Mouse (Mus musculus): ENCODE measurements around the gene Lcn8. TPM values are rescaled to one million over a fixed set of nuclear protein-coding genes. Genes with fewer than 3 reads are reported as not detected.

Gene Lcn8
- polyA plus RNA-seq, 1 experiment from 2014 or later, result not detected

DNA sequence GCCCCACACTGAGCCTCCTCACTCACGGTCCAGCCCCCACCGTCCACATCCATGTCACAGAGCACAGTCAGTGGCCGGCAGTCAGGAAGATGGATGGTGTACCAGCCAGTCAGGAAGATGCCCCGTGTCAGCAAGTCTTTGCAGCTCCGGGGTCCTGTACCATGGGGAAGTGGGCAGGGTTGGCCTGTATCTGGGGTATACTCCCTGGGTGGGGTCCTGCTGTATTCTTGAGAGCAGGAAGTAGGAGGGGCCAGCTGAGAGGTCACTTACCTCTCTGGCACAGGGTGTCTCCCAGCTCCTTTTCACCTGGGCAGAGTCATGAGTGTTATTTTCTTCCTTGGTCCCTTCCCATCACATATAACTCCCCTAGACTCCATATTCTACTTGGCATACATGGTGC is 26.9 kb upstream of the Lcn8 start:
- no peak for ATAC-seq
- no peak overlapping the region for H3K9ac ChIP-seq (ENCODE audit: low read depth, low read length)
- no peaks in the 10 kb centered on the region for H3K9me3 ChIP-seq (ENCODE audit: control insufficient read depth, low read length)
- H3K4me3 ChIP-seq (ENCODE audit: low read length), result no peak overlapping the region
- peaks cover 7% of the 10 kb centered on the region for H3K4me1 ChIP-seq (ENCODE audit: control insufficient read depth, insufficient read depth, low read depth, low read length)
- 47% methylated on average over 5 of the region's 5 CpGs for WGBS
- no peak overlapping the region for H3K4me2 ChIP-seq (ENCODE audit: low read length)
- no peaks in the 10 kb centered on the region for H3K27me3 ChIP-seq (replicated peaks; ENCODE audit: control insufficient read depth, insufficient read depth, low read length)
- H3K36me3 ChIP-seq (ENCODE audit: control insufficient read depth, insufficient read depth, low read length), result no peaks in the 10 kb centered on the region
- H3K27ac ChIP-seq (ENCODE audit: low read depth, low read length), result no peak overlapping the region

DNA sequence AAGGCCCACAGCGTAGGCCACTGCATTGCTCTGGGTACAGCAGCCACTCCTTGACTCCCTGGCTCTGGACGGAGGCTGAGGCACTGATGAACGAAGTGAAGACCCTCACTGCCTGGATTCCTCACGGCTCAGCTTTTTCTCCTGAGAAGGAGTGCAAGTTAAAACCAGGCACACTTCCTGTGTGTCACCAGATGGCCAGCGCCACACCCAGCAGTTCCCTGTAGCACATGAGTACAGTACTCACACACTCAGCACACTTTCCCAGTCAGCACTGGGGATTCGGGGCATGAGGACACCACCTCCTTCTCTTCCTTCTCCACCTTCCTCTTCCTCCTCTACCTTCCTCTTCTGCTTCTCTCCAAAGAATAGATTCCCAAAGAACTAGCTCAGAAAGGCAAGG is 25.1 kb upstream of the Lcn8 start, which contains the start of gene Fcna:
Gene Fcna, minus strand, starts transcription at position 220 of the 400 bp plus-strand sequence.
- Histone ChIP-seq H3K27ac (ENCODE audit: low read depth, low read length) (no peak within 1 kb of the TSS), H3K4me3 (ENCODE audit: low read length) (no peak within 1 kb of the TSS), H3K4me2 (ENCODE audit: low read length) (no peak within 1 kb of the TSS), H3K9ac (ENCODE audit: low read depth, low read length) (no peak within 1 kb of the TSS), H3K27me3 (replicated peaks; ENCODE audit: control insufficient read depth, insufficient read depth, low read length) (no peaks in the 10 kb centered on the region), H3K4me1 (ENCODE audit: control insufficient read depth, insufficient read depth, low read depth, low read length) (no peaks in the 10 kb centered on the region), H3K9me3 (ENCODE audit: control insufficient read depth, low read length) (no peaks in the 10 kb centered on the region), H3K36me3 (ENCODE audit: control insufficient read depth, insufficient read depth, low read length) (no peaks in the 10 kb centered on the region)
- WGBS, result 78% methylated on average over 6 of the region's 6 CpGs
- no peak for ATAC-seq

- no peak for ATAC-seq
- no peaks in the 10 kb centered on the region for H3K9me3 ChIP-seq (ENCODE audit: control insufficient read depth, low read length)
- no peaks in the 10 kb centered on the region for H3K36me3 ChIP-seq (ENCODE audit: control insufficient read depth, insufficient read depth, low read length)
- no peak overlapping the region for H3K27ac ChIP-seq (ENCODE audit: low read depth, low read length)
- H3K9ac ChIP-seq (ENCODE audit: low read depth, low read length), result no peak overlapping the region
- no peaks in the 10 kb centered on the region for H3K27me3 ChIP-seq (replicated peaks; ENCODE audit: control insufficient read depth, insufficient read depth, low read length)
- no peaks in the 10 kb centered on the region for H3K4me1 ChIP-seq (ENCODE audit: control insufficient read depth, insufficient read depth, low read depth, low read length)
- no peak overlapping the region for H3K4me3 ChIP-seq (ENCODE audit: low read length)
- WGBS, result 42% methylated on average over 4 of the region's 4 CpGs
- H3K4me2 ChIP-seq (ENCODE audit: low read length), result no peak overlapping the region
Measured at GRCm38 (mm10) chr2:25628738-25629137, 24.2 kb upstream of the Lcn8 start.

DNA sequence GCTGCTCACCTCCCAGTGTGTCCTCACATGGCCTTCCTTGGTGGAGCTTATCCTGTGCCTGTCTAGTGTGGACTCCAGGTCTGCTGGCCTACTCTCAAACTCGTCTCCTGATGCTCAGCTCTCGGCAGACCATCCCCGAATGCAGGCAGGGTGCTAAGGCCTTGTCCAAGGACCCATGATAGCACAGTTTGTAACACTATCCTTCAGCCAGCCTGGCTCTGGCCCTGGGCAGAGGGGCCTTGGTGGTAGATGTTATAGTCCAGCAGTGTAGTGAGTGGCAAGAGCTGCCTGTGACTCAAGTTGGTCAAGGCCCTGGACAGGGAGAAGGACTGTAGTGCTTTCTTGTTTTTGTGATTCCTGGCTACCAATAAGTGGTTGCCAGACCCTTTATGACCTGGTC is 19.3 kb upstream of the Lcn8 start:
- Histone ChIP-seq H3K4me1 (ENCODE audit: control insufficient read depth, insufficient read depth, low read depth, low read length) (no peaks in the 10 kb centered on the region), H3K36me3 (ENCODE audit: control insufficient read depth, insufficient read depth, low read length) (no peaks in the 10 kb centered on the region), H3K9ac (ENCODE audit: low read depth, low read length) (no peak overlapping the region), H3K9me3 (ENCODE audit: control insufficient read depth, low read length) (no peaks in the 10 kb centered on the region), H3K27ac (ENCODE audit: low read depth, low read length) (no peak overlapping the region), H3K27me3 (replicated peaks; ENCODE audit: control insufficient read depth, insufficient read depth, low read length) (no peaks in the 10 kb centered on the region), H3K4me2 (ENCODE audit: low read length) (no peak overlapping the region), H3K4me3 (ENCODE audit: low read length) (no peak overlapping the region)
- no peak for ATAC-seq
- 86% methylated on average over 3 of the region's 3 CpGs for WGBS

GRCm38 (mm10) chr2:25634046-25634445 is 18.9 kb upstream of the Lcn8 start:
- no peaks in the 10 kb centered on the region for H3K4me1 ChIP-seq (ENCODE audit: control insufficient read depth, insufficient read depth, low read depth, low read length)
- no peak for ATAC-seq
- H3K9ac ChIP-seq (ENCODE audit: low read depth, low read length), result no peak overlapping the region
- H3K27ac ChIP-seq (ENCODE audit: low read depth, low read length), result no peak overlapping the region
- no peaks in the 10 kb centered on the region for H3K36me3 ChIP-seq (ENCODE audit: control insufficient read depth, insufficient read depth, low read length)
- no peaks in the 10 kb centered on the region for H3K9me3 ChIP-seq (ENCODE audit: control insufficient read depth, low read length)
- H3K4me3 ChIP-seq (ENCODE audit: low read length), result no peak overlapping the region
- WGBS, result 43% methylated on average over 1 of the region's 1 CpGs
- H3K27me3 ChIP-seq (replicated peaks; ENCODE audit: control insufficient read depth, insufficient read depth, low read length), result no peaks in the 10 kb centered on the region
- H3K4me2 ChIP-seq (ENCODE audit: low read length), result no peak overlapping the region

GRCm38 (mm10) chr2:25639890-25640289 is 13.0 kb upstream of the Lcn8 start:
- Histone ChIP-seq H3K9me3 (ENCODE audit: control insufficient read depth, low read length) (no peaks in the 10 kb centered on the region), H3K27me3 (replicated peaks; ENCODE audit: control insufficient read depth, insufficient read depth, low read length) (no peaks in the 10 kb centered on the region), H3K9ac (ENCODE audit: low read depth, low read length) (no peak overlapping the region), H3K4me1 (ENCODE audit: control insufficient read depth, insufficient read depth, low read depth, low read length) (no peaks in the 10 kb centered on the region), H3K27ac (ENCODE audit: low read depth, low read length) (no peak overlapping the region), H3K4me3 (ENCODE audit: low read length) (no peak overlapping the region), H3K4me2 (ENCODE audit: low read length) (no peak overlapping the region), H3K36me3 (ENCODE audit: control insufficient read depth, insufficient read depth, low read length) (no peaks in the 10 kb centered on the region)
- ATAC-seq, result no peak
- WGBS, result 16% methylated on average over 6 of the region's 6 CpGs

DNA sequence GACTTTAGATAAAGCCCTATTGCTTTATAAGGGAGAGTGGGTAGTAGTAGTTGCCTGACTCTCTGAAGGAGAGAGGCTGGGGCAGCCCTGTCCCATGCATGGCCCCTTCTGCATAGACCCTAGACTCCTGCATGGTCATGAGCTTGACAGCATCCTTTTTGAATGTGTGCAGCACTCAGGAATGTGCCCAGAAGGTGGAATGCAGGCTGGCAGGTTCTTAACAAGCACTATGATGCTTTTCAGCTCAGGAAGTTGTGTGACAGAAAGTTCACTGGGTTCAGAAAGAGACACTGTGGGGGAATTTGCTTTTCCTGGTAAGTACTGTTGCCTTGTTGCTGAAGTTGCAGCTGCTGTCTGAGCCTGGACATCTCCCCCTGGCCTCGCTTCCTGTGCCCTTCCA is 1.6 kb downstream of the Lcn8 start:
- no peak for ATAC-seq
- no peaks in the 10 kb centered on the region for H3K4me1 ChIP-seq (ENCODE audit: control insufficient read depth, insufficient read depth, low read depth, low read length)
- H3K9ac ChIP-seq (ENCODE audit: low read depth, low read length), result no peak overlapping the region
- no peaks in the 10 kb centered on the region for H3K36me3 ChIP-seq (ENCODE audit: control insufficient read depth, insufficient read depth, low read length)
- H3K9me3 ChIP-seq (ENCODE audit: control insufficient read depth, low read length), result no peaks in the 10 kb centered on the region
- no peak overlapping the region for H3K4me2 ChIP-seq (ENCODE audit: low read length)
- no peak overlapping the region for H3K27ac ChIP-seq (ENCODE audit: low read depth, low read length)
- 62% methylated on average over 1 of the region's 1 CpGs for WGBS
- H3K27me3 ChIP-seq (replicated peaks; ENCODE audit: control insufficient read depth, insufficient read depth, low read length), result no peaks in the 10 kb centered on the region
- H3K4me3 ChIP-seq (ENCODE audit: low read length), result no peak overlapping the region

GRCm38 (mm10) chr2:25656691-25657090 is 3.8 kb downstream of the Lcn8 start:
- Histone ChIP-seq H3K27ac (ENCODE audit: low read depth, low read length) (no peak overlapping the region), H3K4me2 (ENCODE audit: low read length) (no peak overlapping the region), H3K9ac (ENCODE audit: low read depth, low read length) (no peak overlapping the region), H3K4me3 (ENCODE audit: low read length) (no peak overlapping the region), H3K36me3 (ENCODE audit: control insufficient read depth, insufficient read depth, low read length) (no peaks in the 10 kb centered on the region), H3K9me3 (ENCODE audit: control insufficient read depth, low read length) (no peaks in the 10 kb centered on the region), H3K4me1 (ENCODE audit: control insufficient read depth, insufficient read depth, low read depth, low read length) (no peaks in the 10 kb centered on the region), H3K27me3 (replicated peaks; ENCODE audit: control insufficient read depth, insufficient read depth, low read length) (no peaks in the 10 kb centered on the region)
- no peak for ATAC-seq
- 83% methylated on average over 4 of the region's 4 CpGs for WGBS

DNA sequence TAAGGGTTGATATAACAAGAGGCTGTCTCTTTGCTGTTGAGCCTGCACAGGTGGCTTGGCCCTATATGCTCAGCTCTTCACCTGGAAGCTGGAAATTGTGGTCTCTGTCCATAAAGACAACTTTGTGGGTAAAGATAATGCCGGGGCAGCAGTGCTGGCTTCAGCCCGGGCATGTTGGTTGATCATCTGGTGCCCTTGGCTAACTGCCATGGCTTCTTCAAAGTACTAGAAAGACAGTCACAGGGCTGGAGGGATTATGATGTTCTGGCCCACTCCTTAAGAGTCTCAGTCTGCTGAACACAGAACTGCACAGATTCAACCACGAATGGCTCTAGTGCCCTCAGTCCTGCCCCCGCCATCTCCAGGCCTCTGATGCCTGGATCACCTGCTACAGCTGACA is 4.3 kb downstream of the Lcn8 start:
- WGBS, result 77% methylated on average over 4 of the region's 4 CpGs
- no peak overlapping the region for H3K9ac ChIP-seq (ENCODE audit: low read depth, low read length)
- no peak overlapping the region for H3K27ac ChIP-seq (ENCODE audit: low read depth, low read length)
- H3K27me3 ChIP-seq (replicated peaks; ENCODE audit: control insufficient read depth, insufficient read depth, low read length), result no peaks in the 10 kb centered on the region
- H3K9me3 ChIP-seq (ENCODE audit: control insufficient read depth, low read length), result no peaks in the 10 kb centered on the region
- no peaks in the 10 kb centered on the region for H3K4me1 ChIP-seq (ENCODE audit: control insufficient read depth, insufficient read depth, low read depth, low read length)
- ATAC-seq, result no peak
- no peak overlapping the region for H3K4me2 ChIP-seq (ENCODE audit: low read length)
- no peaks in the 10 kb centered on the region for H3K36me3 ChIP-seq (ENCODE audit: control insufficient read depth, insufficient read depth, low read length)
- no peak overlapping the region for H3K4me3 ChIP-seq (ENCODE audit: low read length)

DNA sequence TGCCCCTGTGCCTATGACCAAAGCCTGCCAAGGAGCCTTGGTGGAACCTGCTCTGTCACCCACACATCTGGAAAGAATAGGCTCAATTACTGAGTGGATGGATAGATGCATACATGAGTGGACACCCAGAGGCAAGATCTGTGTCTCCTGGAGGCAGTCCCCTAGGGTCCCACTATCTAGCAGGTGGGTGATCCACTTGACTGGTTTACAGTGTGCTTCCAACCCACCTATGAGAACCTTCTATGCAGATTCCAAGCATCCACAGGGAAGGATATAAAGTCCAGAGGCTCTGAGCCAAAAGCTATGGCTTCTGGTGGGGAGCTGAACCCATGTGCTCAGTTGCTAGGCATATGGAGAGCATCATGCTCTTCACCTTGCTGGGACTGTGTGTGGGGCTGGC is 4.7 kb downstream of the Lcn8 start, which contains the start of gene Lcn5:
Gene Lcn5, plus strand, starts transcription at position 301 of the 400 bp plus-strand sequence.
- Histone ChIP-seq H3K36me3 (ENCODE audit: control insufficient read depth, insufficient read depth, low read length) (no peaks in the 10 kb centered on the region), H3K4me1 (ENCODE audit: control insufficient read depth, insufficient read depth, low read depth, low read length) (no peaks in the 10 kb centered on the region), H3K4me2 (ENCODE audit: low read length) (no peak within 1 kb of the TSS), H3K9me3 (ENCODE audit: control insufficient read depth, low read length) (no peaks in the 10 kb centered on the region), H3K27ac (ENCODE audit: low read depth, low read length) (no peak within 1 kb of the TSS), H3K27me3 (replicated peaks; ENCODE audit: control insufficient read depth, insufficient read depth, low read length) (no peaks in the 10 kb centered on the region), H3K9ac (ENCODE audit: low read depth, low read length) (no peak within 1 kb of the TSS), H3K4me3 (ENCODE audit: low read length) (no peak within 1 kb of the TSS)
- ATAC-seq, result no peak

All from hindbrain, embryonic 16.5 days (tissue).